Mouse (Mus musculus) adrenal gland, postnatal 25 days (tissue): ENCODE measurements around the gene Eif2d. TPM values are rescaled to one million over a fixed set of nuclear protein-coding genes. Genes with fewer than 3 reads are reported as not detected.

Experiments used
- DNase-seq: peaks from one replicate; pipeline ENCODE4 v3.0.0; 2021; ENCODE audit warnings: mixed read lengths
- total RNA-seq: library from RNA; stranded (reverse); gene quantifications from 2 replicates; pipeline ENCODE4 v1.2.3, GENCODE M21; 2021

Eif2d gene
- total RNA-seq, 1 experiment from 2014 or later = 48.9 TPM

DNA sequence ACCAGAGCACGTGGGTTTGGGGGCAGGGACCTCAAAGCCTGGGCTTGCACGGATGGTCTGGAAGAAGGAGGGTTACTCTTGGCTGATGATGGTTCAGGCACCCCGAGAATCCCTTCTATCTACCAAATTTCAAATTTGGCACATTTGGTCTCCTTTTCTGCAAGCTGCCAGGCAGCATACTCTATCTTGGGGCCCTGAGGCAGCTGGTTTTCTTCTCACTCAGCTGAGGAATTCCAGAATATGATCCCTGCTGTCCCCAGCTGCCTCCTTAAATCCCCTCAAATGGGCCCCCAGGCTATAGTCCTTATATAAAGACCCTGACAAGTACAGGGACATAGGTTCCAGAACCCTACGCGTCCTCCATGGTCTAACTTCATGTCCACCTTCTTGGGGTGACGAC lies 60.4 kb downstream of the Eif2d start:
- no peak for DNase-seq

- no peak for DNase-seq
Observed at GRCm38 (mm10) chr1:131218933-131219332, 66.0 kb downstream of the Eif2d start.

DNA sequence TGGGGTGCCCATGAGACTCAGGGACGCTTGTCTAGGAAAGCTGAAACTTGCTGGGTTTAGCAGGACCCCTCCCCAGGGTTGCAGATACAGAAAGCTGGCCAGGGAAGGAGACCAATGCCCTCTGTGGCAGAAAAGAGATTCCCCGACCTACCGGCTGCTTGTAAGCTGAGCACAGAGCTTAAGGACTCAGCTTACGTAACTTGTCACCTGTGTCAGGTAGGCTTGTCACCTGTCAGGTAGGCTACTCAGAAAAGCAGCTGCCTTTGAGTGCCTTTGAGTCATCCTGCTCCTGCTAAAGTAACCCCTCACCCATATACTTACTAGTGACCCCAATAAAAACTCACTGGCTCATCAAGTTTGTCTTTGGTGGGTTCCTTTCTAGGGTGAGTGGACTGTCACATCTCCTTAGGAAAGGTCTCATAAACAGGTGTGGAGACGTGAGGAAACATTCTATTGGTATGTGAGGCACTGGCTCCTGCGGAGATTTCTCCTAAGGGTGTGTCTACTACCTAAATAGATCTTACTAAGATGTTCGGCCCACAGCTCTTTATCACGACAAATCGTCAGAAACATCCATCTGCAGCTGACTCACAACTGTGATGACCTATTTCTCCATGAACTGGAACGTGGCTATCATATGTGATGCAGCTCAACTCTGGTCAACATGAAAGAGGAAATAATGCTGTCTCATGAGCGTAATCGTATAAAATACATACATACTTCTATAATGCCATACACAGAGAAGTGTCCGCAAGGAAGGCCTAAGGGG lies 69.0 kb downstream of the Eif2d start:
- no peak for DNase-seq

GRCm38 (mm10) chr1:131223345-131223744 lies 70.4 kb downstream of the Eif2d start:
- no peak for DNase-seq

DNA sequence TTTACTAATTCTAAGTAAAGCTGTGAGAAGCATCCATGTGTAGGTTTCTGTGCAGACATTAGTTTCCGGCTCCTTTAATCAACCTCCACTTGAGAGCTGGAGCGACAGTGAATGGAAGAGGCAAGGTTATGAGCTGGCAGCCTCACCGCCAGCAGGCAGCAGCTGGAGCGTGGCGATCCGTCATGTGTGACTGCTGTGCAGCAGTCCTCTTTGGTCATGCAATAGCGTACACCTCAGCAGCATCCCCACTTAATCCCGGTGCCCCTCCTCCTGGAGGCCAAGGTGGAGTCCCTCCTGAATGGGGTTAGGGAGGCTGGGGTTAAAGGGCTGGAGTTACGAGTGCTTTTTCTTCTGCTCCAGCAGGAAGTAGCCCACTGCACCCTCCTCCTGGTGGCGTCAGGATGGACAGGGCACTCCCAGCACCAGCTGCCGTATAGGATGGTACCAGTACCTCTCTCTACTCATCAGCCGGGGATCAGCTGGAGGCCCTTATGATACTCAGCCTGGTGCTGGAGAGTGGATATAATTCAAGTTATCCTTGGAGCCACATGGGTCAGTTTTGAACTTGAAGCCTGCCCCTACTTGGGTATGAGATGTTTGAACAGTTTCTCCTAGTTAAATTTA lies 72.0 kb downstream of the Eif2d start:
- no peak for DNase-seq

GRCm38 (mm10) chr1:131228225-131228624 lies 75.2 kb downstream of the Eif2d start:
- no peak for DNase-seq

- DNase-seq = no peak
Observed at GRCm38 (mm10) chr1:131228659-131229058, 75.7 kb downstream of the Eif2d start.

GRCm38 (mm10) chr1:131233527-131233926 lies 80.5 kb downstream of the Eif2d start:
- no peak for DNase-seq

DNA sequence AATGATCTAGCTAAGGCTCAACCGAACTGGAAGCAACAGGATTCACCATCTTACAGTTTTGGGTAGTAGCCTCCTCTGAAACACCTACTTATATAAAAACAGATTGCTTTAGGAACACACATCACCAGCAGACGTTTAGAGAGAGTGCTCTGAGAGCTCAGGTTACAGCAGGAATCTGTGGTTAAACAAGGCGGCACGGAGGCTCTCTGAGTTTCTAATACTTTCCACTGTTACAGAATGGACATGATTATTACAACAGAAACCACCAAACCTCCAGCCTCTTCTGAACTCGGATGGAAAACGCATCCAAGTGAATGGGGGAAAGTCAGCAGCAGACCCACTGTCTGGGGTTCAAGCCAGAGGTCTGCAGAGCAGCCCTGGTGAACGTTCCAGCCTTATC lies 83.1 kb downstream of the Eif2d start:
- DNase-seq = no peak

Other genes starting within 250 kb of the Eif2d start
- gene Il20, start 241.7 kb upstream of the Eif2d start, total RNA-seq = not detected in 2 replicates
- gene Il19, start 213.1 kb upstream of the Eif2d start, total RNA-seq = not detected in 2 replicates
- not detected in 2 replicates for gene Il10, start 133.3 kb upstream of the Eif2d start, total RNA-seq
- 134 and 159 TPM in 2 replicates for gene Mapkapk2, start 55.4 kb upstream of the Eif2d start, total RNA-seq
- 4.9 and 5.4 TPM in 2 replicates for gene Dyrk3, start 14.8 kb upstream of the Eif2d start, total RNA-seq
- gene Rassf5, start 92.1 kb downstream of the Eif2d start, total RNA-seq = 12.8 and 13.1 TPM in 2 replicates
- gene Ikbke, start 126.4 kb downstream of the Eif2d start, total RNA-seq = 13.2 and 18.5 TPM in 2 replicates